Mouse (Mus musculus): Measurements from ENCODE around the gene Gm28044. TPM values are rescaled to one million over a fixed set of nuclear protein-coding genes. Genes with fewer than 3 reads are reported as not detected.

Gene Gm28044
- total RNA-seq (2023) = under 1 TPM in 1 of 2 experiments, not detected in 1; 0.88 TPM

DNA sequence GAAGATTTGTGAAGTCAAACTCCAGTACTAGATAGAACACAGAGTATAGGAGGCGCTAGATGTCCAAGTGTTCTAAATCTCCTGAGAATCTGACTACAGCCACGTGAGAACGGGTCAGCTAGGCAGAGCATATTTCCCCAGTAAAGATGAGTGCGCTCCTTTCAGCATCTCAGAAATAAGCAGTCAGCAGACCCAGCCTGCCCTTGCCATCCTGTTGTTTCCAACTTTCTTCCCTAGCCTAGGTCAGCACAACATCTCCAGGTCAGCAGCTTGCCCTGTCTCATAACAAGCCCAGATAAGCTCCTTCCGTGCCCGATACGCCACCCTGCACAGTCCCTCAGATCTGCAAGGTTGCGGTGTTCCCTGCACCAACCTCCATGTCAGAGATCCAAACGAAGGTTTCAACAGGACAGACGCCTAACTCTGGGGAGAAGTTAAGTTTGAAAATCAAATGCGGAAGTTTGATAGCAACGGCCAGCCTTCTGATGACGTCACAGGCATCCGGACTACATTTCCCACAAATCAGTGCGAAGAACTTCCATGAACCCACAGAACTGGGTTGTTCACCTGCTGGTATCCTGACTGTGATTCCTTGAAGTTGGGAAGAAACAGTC lies at the start of gene Gm28044, which contains the start of gene Zfp953:
Gene Gm28044 (minus strand): TSS at position 406 of the 614 bp plus-strand sequence.
Gene Zfp953 (minus strand): TSS at position 475 of the 614 bp plus-strand sequence.

DNA sequence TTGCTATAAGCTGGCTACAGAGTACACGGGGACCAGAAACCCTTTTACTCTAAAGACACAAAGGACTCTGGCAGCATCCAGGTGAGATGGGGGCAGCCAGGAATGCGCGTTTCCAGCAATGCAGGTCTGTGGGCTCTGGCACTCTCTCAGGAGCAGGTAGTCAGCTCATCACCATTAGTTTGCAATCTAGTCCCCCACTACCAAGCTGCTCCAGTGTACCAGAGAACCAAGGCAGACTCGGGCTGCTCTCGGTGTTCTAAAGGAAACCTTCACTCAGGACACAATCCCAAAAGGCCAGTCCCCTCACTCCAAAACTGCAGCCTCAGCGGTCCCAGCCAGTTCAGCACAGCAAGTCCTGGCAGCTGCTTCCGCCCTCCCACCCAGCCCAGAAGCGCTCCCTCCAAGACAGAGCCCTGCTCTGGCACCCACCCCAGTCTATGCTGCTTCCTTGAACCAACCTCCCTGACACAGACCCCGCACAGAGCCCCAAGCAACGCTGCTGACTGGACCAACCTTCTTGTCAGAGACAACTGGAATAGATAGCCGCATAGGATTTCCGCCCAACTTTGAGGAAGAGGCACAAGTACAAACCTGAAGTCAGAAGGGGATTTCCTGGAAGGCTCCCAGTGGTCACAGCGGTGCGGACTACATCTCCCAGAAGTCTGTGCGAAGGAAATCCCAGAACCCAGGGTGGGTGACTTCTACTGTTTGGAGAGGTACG lies 39.0 kb upstream of the Gm28044 start, which contains the start of gene Zfp429:
Gene Zfp429 (minus strand): TSS at position 637 of the 721 bp plus-strand sequence.

DNA sequence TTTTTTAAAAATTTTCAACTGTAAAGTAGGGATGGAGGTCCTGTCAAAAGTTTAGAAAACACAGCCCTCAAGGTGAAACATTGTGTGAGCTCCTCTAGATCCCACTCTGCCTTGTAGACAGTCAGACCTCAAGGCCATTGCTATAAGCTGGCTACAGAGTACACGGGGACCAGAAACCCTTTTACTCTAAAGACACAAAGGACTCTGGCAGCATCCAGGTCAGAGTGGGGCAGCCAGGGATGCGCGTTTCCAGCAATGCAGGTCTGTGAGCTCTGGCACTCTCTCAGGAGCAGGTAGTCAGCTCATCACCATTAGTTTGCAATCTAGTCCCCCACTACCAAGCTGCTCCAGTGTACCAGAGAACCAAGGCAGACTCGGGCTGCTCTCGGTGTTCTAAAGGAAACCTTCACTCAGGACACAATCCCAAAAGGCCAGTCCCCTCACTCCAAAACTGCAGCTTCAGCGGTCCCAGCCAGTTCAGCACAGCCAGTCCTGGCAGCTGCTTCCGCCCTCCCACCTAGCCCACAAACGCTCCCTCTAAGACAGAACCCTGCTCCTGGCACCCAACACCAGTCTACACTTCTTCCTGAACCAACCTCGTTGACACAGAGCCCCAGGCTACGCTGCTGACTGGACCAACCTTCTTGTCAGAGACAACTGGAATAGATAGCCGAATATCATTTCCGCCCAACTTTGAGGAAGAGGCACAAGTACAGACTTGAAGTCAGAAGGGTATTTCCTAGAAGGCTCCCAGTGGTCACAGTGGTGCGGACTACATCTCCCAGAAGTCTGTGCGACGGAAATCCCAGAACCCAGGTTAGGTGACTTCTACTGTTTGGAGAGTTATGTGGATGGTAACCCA lies 14.9 kb upstream of the Gm28044 start, which contains the start of the genes Gm28041 and Zfp456:
Gene Gm28041 (minus strand): TSS at position 684 of the 862 bp plus-strand sequence.
Gene Zfp456 (minus strand): TSS at position 761 of the 862 bp plus-strand sequence.

DNA sequence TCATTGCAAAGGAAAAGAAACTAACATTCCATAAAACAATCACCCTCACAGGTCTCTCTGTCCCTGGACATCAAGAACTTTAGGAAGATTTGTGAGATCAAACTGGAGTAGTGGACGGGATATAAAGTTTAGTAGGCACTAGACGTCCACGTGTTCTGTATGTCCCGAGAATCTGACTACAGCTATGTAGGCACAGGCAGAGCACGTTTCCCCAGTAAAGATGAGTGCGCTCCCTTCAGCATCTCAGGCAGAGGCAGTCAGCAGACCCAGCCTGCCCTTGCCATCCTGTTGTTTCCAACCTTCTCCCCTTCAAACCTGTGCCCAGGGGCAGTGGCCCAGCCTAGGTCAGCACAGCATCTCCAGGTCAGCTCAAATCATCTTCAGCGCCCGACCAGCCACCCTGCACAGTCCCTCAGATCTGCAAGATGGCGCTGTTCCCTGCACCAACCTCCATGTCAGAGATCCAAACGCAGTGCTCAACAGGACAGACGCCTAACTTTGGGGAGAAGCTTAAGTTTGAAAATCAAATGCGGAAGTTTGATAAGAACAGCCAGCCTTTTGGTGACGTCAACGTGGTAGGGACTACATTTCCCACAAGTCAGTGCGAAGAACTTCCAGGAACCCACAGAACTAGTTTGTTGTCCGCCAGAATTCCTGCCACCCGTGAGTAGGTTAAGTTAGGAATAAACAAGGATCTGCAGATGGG lies 28.2 kb downstream of the Gm28044 start, which contains the start of gene Zfp595:
Gene Zfp595 (minus strand): TSS at position 552 of the 706 bp plus-strand sequence.

DNA sequence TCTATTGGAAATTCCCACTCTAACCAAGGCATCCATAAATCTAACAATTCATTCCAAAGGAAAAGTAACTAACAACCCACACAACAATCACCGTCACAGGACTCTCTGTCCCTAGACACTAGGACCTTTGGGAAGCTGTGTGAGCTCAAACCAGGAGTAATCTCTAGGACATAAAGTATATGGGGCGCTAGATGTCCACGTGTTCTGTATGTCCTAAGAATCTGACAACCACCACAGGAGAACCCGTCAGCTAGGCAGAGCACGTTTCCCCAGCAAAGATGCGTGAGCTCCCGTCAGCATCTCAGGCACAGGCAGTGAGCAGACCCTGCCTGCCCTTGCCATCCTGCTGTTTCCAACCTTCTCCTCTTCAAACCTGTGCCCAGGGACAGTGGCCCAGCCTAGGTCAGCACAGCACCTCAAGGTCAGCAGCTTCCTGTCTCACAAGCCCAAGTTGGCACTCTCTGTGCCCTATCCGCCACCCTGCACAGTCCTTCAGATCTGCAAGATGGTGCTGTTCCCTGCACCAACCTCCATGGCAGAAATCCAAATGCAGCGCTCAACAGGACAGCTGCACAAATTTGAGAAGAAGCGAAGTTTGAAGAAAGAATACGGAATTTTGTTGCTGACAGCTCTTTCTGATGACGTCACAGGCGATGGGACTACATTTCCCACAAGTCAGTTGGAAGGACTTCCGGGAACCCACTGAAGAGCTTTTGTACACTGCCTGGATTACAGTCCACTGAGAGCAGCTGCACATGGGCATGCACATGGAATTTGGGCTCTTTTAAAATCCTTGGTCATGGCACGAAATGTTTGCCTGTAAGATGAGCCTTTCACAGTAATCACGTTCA lies 54.3 kb downstream of the Gm28044 start, which contains the start of gene Zfp457:
Gene Zfp457 (minus strand): TSS at position 664 of the 851 bp plus-strand sequence.

DNA sequence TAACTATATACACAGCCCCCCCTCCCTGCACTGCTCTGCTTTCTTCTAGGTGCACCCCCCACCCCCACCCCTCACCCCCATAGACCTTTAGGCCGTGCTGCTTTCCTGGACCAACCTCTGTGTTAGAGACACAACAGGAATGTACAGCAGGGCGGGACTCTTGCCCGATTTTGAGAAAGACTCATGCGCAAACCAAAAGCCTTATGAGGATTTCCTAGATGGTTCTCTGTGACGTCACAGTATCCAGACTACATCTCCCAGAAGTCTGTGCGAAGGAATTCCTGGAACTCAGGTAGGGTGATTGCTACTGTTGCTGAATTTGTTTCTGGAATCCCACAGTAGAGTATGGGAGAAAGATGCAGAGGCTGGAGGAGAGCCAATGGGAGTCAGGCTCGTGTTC lies 82.0 kb downstream of the Gm28044 start, which contains the start of gene Zfp458:
Gene Zfp458 (minus strand): TSS at position 153 of the 400 bp plus-strand sequence.

Other genes with a start within 250 kb of the Gm28044 start
- gene Rslcan18, start 244.3 kb downstream of the Gm28044 start, total RNA-seq (2023) = not detected
- 1 to 10 TPM; 1.8 to 1.9 TPM for gene Zfp759, start 238.9 kb downstream of the Gm28044 start, total RNA-seq (2023)
- gene Rsl1, start 187.4 kb downstream of the Gm28044 start, total RNA-seq (2023) = 1 to 10 TPM; 1.7 TPM
- gene Zfp455, start 166.0 kb downstream of the Gm28044 start, total RNA-seq (2023) = under 1 TPM; 0.64 to 0.93 TPM
- gene Zfp458, start 82.1 kb downstream of the Gm28044 start, total RNA-seq (2023) = 1 to 10 TPM; 1.4 to 1.5 TPM
- under 1 TPM; 0.60 TPM for gene Zfp457, start 54.1 kb downstream of the Gm28044 start, total RNA-seq (2023)
- gene Zfp595, start 28.0 kb downstream of the Gm28044 start, total RNA-seq (2023) = 1 to 10 TPM; 6.3 to 6.6 TPM
- gene Zfp953, start 69 bp upstream of the Gm28044 start, total RNA-seq (2023) = 1 to 10 TPM; 5.9 to 6.6 TPM
- 1 to 10 TPM in 1 of 2 experiments, not detected in 1; 3.5 TPM for gene Gm28041, start 15.2 kb upstream of the Gm28044 start, total RNA-seq (2023)
- gene Zfp456, start 15.3 kb upstream of the Gm28044 start, total RNA-seq (2023) = 1 to 10 TPM in 1 of 2 experiments, under 1 TPM in 1; 0.84 to 1.8 TPM
- 1 to 10 TPM; 2.4 to 5.7 TPM for gene Zfp429, start 39.3 kb upstream of the Gm28044 start, total RNA-seq (2023)
- 1 to 10 TPM in 1 of 2 experiments, under 1 TPM in 1; 0.22 to 1.1 TPM for gene Zfp459, start 60.9 kb upstream of the Gm28044 start, total RNA-seq (2023)
- 1 to 10 TPM; 3.2 to 4.1 TPM for gene Zfp874a, start 91.1 kb upstream of the Gm28044 start, total RNA-seq (2023)
- gene Zfp874b, start 123.7 kb upstream of the Gm28044 start, total RNA-seq (2023) = 1 to 10 TPM; 5.7 to 6.2 TPM
- 1 to 10 TPM; 4.1 to 5.2 TPM for gene Zfp58, start 140.0 kb upstream of the Gm28044 start, total RNA-seq (2023)
- not detected for gene Gm26965, start 165.6 kb upstream of the Gm28044 start, total RNA-seq (2023)
- 10 to 100 TPM; 12.9 to 15.0 TPM for gene Zfp87, start 165.6 kb upstream of the Gm28044 start, total RNA-seq (2023)
- 1 to 10 TPM; 4.2 to 5.4 TPM for gene Zfp748, start 193.3 kb upstream of the Gm28044 start, total RNA-seq (2023)
- 10 to 100 TPM in 1 of 2 experiments, 1 to 10 TPM in 1; 8.9 to 10.7 TPM for gene Zfp729b, start 249.2 kb upstream of the Gm28044 start, total RNA-seq (2023)

All from neutrophil, adult 59 days (primary cell).